Mouse (Mus musculus) lung, postnatal 25 days (tissue): ENCODE data around the gene Kcnma1.

Experiments
- DNase-seq: peaks from one replicate; pipeline ENCODE4 v3.0.0; 2022; ENCODE audit warnings: low spot score

Gene Kcnma1

DNA sequence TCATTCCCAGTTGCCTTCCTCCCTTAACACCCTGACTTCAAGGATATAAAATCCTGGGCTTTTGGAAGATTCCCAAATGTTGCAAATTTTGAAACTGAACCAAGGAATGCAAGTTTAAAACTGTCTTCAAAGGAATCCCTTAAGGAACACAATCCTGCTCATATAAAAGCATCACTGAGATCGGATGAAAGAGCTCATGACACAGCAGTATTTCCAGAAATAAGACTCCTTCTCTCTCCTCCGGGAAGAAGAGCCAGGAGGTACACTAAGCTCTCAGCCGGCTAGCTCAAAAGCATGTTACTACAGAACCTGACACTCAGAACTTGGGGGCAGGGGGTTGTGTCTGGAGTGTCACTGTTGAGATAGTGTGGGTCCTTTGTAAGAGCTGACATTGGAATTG lies 325.8 kb downstream of the Kcnma1 start:
- no peak for DNase-seq

DNA sequence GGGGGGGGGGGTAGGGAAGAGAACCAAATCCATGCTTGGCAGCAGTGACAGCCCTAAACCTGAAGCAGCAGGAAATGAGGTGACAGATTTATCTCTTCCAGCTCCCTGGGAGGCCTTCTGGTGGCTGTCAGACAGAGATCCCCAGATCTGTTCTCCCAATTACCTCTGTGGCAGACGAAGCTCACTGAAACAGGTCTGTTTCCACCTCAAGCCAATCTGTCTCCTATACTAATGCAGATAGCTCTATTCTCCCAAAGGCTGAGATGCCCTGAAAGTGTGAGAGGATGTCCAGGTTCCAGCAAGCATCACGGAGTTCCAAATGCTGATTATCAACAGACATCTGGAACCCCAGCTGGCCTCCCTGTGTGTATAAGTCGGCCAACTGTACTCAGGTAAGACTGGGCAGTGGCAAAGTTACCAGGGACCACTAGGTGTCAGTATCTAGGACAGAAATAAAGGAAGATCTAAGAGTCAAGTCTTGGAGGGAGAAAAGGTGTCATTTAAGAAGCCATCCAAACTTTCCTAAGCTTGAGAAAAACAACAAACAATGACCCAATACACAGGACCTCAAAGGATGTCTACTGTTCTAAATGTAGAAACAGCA lies 329.7 kb downstream of the Kcnma1 start:
- DNase-seq = no peak

DNA sequence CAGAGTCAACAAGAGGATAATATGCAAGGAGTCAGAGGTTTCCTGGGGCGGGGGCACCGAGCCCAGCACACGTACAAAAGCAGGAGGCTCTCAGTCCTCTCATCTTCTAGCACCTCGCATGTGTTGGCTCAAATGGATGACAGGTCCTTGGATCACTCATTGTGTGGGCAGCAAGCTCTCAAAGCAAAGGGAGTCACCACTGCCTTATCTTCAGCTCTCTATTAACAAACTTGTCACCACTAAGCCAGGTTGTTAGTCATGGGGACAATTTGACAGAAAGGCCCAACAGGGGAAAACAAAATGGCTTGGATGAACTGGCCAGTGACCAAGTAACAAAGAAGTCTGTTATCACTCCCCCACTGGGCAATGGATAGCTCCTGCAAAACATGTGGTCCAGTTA lies 331.5 kb downstream of the Kcnma1 start:
- no peak for DNase-seq

DNA sequence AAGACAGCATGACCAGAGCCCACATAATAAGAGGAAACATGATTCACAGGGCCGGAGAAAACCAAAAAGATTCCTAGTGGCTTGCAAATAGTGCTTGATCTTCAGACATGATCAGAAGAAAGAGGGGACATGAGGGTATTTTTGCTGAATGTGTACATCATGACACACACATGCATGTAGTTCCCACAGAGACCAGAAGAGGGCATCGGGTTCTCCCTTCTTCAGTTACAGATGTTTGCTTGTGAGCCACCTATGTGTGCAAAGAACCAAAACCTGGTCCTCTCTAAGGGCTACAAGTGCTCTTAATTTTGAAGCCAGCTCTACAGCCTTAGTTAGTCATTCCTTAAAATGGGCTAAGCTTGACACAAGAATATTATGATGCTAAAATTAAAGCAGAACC lies 334.9 kb downstream of the Kcnma1 start:
- no peak for DNase-seq

DNA sequence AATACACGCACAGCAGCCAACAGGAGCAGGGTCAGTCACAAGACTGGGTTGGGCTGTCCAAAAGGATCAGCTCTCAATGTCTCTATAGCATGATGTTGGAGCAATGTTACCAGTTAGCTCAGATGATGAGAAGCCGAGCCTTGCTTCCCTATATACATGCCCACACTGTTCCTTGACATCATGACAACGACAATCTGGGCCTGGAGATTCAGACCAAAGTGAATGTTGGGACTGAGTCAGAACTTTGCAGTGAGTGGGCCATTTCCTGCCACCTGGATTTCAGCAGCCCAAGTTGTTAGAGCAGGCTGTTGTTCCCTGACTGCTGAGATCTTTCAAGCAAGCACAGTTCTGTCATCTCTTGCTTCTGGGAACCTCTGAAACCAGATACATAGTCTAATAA lies 347.9 kb downstream of the Kcnma1 start:
- no peak for DNase-seq

DNA sequence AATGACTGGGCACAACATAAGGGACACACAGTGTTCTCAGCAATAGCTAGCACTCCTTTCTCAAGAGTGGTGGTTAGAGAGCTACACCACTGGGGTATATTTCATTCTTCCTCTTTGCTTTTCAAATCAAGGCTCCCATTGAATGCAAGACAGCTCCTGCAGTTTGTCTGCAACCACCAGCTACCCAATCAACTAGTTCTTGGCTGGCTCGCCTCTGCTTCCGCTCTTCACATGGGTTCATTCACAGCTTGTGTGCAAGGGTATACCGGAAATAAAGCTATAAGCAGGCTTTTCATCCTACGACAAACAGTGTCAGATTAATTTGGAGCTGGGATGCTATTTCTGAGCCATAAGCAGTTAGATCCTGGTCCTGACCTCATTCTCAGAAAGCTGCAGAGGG lies 362.6 kb downstream of the Kcnma1 start:
- DNase-seq = no peak

DNA sequence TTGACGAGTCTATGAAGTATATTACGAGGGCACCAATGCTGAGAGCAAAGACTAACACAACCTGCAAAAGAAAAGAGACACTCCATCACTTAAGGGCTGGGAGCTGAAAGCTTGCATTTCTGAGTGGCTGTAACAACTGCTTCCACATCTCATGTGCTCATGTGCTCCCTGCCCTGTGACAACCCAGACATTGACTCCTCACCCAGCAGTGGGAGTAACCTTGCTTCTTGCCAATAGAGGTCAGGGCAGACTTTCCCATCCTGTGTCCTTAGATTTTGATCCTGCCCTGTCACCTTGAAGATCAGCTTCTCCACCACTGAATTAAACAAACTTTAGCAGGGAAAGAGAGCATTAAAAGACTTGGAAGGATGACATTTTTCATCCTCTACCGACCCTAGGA lies 364.2 kb downstream of the Kcnma1 start:
- no peak for DNase-seq

DNA sequence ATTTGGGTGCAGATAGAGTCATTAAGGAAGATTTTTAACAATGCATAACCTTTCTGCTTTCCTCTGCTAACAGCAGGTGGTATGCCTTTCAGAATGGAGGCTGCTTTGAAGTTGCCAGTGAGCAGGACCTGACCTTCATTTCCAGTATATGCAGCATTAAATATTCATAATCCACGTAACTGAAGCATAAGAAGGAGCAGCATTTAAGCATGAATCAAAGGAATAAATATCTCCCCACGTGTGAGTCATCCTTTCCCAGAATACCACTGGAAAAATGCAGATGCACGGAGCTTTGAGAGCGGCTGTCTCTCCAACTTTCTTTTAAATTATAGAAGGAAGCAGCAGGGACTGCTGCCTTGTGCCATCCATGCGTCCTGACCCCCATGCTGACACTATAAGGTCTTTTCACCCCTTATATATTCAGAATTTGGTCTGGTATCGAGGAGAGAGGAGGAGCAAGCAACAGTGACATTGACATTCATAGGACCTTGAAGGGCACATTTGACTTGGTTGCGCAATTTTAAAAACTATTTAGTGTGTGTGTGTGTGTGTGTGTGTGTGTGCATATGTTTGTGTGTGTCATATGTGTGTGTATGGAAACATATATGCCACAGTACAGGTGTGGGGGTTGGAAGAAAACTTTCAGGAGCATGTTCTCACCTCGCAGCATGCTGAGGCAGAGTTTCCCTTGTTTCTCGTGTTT lies 368.8 kb downstream of the Kcnma1 start:
- DNase-seq = no peak

DNA sequence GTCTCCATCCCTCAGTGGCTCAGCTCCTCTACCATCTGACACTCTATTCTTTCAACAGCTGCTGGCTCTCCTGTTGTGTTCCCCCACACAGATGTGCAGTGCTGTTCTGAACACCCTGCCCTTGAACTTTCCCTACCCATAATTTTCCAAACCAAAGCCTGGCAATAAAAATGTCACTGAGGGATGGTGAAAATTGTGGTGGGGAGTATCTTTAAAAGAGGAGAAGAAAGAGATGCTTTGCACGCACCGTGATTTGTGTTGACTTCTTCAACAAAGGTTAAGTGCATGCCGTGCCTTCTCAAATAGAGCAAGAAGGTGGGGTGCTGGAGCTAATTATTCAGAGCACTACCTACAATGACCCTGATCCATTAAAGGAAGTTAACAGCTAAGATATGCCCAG lies 371.1 kb downstream of the Kcnma1 start:
- DNase-seq = no peak

DNA sequence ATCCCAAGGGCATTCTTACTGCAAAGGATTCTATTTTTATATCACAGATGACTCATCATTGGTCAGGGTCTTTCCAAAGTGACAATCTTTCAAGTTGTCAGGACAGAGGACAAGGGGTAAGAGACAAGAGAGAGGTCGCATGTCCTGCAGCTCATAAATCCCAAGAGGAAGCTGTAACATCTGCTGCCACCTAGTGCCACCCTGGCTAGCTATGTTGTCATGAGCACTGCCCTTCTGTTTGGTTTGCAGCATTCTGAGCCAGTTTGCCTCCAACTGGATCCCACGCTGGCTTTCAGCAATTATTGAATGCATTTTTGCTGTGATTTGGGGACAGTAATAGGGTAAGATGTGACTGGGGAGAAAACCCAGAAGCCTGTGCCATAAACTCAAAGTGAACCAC lies 373.6 kb downstream of the Kcnma1 start:
- DNase-seq = no peak

DNA sequence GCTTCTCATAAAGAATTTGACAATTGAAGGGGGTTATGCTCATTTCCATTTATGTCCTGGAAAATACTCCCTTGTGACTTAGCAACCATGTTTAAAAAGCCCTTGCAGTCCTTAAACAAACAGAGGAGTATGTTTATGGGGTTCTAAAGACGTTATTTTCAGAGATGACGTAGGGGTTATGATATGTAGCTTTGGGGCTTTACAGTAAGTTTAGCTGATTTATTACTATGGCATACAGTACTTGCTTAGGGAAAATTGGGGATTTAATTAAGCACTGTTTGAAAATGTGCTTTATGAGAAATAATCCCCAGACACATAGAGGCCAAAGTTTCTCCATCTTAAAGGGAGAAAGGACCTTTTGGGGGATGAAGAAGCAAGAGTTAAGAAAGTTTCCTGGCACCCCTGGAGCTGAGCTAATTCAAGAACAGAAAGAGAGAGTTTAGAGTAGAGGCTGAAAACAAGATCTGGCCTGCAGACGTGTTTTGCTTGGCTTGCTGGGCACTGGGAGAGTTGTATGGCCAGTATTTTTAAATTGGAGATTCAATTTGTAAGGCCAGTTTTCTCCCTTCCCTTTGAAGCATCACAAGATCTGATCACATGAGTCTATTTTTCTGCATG lies 376.1 kb downstream of the Kcnma1 start:
- DNase-seq = no peak

DNA sequence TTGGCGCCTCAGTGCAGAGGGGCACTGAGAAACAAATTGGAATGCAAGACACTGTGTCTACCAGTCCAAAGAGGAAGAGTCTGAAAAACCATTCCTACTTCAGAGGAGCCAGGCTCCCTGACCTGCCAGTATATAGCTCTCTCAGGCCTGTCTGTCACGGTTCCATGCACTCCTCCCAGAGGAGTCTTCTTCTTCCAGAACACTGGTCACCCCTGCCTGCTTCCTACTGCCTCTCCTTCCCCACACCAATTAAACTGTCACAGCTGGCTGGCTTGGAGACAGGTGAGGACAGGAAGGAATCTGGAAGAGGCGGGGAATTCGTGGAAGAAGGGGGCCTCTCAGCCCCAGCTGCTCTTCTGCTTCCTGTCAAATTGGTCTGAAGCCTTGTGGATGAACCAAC lies 378.4 kb downstream of the Kcnma1 start:
- no peak for DNase-seq

DNA sequence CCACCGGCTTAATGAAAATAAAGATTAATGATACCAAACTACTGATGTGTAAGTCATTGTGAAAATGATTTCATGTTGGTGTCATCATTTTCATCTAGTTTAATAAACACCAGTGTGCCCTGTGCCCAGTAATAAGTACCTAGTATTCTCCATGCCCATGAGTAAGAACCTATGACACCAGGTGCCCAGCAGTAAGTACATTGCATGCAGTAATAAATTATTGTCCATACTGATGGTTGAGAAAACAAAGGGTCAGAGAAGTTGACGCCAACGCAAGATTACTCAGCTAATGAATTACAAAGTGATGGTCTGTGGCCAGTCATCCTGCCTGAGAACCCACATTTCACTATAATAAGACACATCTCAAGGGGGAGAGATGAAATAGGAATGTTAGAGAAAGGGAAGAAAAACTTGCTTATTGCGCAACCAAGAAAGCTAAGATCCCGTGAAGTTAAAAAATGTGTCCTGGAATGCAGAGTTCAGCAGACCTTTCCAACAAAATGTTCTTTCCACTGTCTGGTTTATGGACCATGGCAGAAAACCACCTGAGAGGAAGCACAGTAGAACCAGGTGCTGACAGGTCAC lies 381.2 kb downstream of the Kcnma1 start:
- no peak for DNase-seq

DNA sequence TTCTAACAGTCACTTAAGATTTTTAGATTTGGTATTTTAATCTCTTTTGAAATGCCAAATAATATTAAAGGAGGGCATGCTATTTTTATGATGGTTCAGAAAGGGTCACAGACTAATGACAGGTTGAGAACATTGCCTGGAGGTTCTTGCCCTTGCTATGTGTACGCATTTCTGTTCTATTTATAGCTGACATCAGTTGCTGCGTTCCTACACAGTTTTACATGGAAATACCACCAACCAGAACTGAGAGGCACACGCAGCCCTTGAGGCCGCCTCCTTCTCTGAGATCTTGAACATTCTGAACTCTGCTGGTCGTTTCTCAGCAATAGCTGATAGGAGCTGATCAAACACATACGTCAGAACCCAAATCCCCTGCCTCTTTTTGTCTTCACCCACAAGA lies 387.4 kb downstream of the Kcnma1 start:
- no peak for DNase-seq

DNA sequence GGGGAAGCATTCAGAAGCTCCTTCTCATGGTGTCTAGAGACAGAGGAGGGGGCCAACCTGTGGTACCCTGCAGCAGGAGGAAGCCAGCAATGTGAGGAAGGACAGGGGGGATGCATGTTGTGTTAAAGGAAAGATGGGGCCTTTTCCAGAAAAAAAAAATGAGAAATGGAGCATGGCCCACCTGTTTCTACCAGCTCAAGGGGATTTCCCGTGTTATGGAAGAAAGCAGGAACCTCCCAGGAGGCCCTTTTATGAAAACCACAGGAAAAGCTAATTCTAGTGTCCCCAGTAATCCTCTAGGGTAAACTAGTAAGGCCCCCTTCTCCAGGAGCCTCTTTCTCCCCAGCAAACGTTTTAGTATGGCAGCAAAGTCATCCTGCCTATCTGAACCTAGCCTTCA lies 388.2 kb downstream of the Kcnma1 start:
- no peak for DNase-seq

DNA sequence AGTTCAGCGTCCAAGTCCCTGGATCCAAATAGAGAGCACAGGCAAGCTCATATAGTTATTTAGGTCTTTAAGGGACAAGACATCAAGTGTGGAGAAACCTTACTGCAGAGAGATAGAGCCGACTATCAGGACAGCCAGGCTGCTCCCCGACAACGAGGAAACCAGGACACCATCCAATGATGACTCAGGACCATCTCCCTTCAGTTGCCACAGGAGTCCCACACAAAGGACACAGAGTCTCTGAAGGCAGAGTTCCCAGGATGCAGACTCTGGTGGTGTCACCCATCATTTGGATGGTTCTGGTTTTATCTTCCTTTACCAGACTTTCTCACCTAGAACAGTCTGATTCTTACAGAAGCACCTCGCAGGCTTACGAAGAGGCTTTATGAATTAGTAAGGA lies 388.9 kb downstream of the Kcnma1 start:
- no peak for DNase-seq

DNA sequence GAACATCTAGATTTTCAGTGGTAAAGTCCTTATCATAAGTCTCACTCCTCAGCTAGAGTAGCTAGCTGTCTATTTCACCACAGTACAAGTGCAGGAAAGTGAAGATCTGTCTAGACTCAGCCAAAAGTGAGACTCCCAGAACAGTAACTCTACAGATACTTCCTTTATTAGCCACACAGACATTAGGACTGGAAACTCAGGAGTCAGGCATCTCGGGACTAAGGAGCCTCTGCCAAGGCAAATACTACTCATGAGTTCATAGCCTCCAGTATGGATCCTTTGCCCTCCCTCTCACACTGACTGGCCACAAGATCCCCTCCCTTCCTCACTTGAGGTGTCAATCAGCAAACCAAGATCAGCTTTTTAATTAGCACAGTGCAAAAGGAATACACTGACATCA lies 389.8 kb downstream of the Kcnma1 start:
- DNase-seq = no peak

DNA sequence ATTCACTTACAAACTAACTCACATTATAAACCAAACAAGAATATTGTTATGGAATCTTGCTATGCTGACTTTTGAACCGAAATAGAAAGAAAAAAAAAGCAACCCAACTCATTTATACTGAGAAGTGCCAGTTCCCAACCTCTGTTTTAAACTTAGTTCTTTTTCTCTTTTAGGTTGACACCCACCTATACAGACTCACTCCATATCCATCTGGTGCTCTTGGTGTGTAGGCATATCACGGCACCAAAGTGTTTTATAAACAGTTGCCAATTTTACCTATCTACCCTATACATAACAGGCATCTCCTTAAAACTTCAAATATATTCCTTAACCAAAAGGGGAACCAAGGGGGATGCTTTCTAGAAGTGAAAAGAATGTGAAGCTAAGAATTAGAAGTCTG lies 393.6 kb downstream of the Kcnma1 start:
- DNase-seq = no peak

DNA sequence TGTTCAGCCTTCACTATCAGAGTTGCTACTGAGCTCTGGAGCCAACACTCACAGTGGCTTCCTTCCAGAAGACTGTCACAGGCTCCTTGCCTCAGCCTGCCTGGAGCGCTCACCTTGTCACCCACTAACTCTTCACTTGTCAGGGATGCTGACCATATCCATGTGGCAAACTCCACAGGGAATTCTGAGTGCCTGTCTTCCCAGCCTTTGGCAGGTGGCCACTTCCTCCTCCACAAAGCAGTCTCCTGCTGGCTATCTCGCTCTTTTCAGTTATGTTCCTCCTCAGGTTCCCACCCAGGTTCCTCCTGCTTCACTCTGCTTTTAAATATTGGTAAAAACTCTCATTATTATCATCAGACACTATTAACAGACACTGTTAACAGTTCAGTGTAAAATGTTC lies 395.3 kb downstream of the Kcnma1 start:
- no peak for DNase-seq

DNA sequence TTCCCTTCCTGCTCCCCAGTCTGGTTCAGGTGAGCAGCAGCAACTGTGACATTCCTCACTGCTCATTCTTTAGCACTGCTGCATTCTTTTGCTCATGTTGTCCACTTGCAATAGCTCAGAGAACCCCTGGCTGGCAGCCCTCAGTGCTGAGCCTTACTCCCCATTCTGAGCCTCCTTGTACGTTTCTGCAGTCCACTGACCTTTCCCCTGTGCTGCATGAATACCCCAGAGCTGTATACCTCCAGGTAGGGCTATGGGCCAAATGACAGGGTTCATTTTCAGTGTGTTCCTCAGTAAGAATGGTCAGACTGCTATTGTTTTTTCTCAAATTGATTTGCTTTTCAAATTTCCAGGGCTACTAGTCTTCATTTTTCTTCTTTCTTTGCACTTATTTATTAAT lies 396.2 kb downstream of the Kcnma1 start:
- DNase-seq = no peak

DNA sequence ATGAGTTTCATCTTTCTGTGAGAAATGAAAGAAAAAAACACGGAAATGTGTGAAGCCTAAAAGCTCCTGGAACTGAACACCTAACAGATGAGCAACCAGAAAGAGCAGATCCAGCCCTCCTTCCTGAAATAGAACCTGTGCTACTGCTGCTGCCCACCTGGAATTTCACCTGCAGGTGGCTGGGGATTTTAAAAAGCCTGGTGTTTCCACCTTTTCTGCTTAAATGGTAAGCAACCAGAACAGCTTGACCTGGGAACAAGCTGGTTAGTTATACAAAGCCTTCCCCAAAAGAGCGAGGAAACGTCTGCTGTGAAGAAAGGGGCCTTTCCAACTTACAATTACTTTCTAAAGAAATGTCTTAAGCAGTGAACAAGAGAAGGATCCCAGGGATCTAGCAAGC lies 404.2 kb downstream of the Kcnma1 start:
- no peak for DNase-seq

DNA sequence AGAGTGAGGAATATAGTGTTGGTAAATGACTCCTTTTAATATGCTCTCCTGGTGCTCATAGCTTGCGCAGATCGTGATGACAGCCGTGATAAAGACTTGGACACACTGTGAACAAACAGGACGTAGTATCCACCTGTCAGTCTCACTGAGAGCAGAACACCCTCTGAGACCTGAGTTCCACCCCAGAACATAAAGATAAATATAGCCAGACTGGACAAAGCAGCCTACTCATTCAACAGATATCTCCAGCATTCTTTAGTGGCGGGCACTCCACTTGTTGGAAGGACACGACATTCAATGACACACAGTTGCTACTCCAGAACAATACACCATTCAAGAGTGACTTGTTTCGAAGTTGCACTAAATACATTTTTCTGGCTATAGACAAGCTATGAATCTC lies 408.6 kb downstream of the Kcnma1 start:
- no peak for DNase-seq

DNA sequence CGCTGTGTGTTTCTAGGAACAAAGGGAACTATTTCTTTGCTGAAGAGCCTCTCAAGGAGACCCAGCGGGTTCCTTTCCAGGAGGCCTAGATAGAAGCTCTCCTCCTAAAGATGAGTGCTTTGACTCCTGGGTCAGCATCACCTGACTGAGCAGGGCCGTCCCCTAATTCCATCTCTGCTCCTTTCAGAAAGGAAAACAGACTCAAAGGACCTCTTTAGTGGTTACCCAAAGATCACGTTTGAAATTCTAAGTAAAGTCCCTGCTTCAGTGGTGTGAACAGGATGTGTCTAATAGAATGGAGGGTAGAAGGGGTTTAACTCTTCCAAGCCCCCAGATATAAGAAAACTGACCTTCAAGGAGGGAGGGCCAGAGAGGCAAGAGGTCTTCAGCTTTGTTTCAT lies 411.4 kb downstream of the Kcnma1 start:
- DNase-seq = no peak

DNA sequence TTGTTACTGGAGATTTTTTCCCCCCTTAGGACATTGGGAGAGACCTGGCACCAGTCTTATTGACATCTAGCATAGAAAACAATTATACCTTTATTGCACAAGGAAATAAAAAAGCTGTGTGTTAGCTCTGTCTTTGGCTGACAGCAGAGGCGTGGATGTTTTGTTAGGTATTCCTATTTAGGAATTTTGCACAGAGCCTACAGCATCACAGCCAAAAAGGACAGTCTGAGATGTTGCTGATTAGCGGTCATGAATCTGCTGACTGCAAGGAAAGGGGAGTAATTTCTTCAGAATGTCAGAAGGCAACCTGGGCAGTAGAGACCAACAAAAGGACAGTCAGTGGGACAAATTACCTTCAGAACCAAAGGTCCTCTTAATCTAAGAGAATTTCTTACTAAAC lies 412.2 kb downstream of the Kcnma1 start:
- no peak for DNase-seq
